Mouse (Mus musculus) frontal cortex, postnatal 10 days (tissue): Measurements from ENCODE around the gene Tmem97.
"Not testable (repeated sequence)": the region's sequence is repeated elsewhere in the genome, so short reads cannot be mapped to it uniquely, and the experiment has no call there.

Experiments used
- DNase-seq, 2 experiments: peaks; one replicate each; pipeline ENCODE4 v3.0.0; 2022; ENCODE audit warnings: low spot score in 2 of 2, mixed read lengths in 1 of 2

The Tmem97 gene

GRCm38 (mm10) chr11:78549491-78549987 is 1.0 kb downstream of the Tmem97 start:
- DNase-seq, result no peak

GRCm38 (mm10) chr11:78547718-78548460 is 2.7 kb downstream of the Tmem97 start:
- no peak for DNase-seq

- no peak for DNase-seq
Observed at GRCm38 (mm10) chr11:78545181-78545580, 5.4 kb downstream of the Tmem97 start.

- no peak for DNase-seq
Observed at GRCm38 (mm10) chr11:78544449-78545111, 6.0 kb downstream of the Tmem97 start.

GRCm38 (mm10) chr11:78540358-78540757 is 10.2 kb downstream of the Tmem97 start:
- DNase-seq, result no peak

- DNase-seq, result no peak
Observed at GRCm38 (mm10) chr11:78536690-78537084, 13.9 kb downstream of the Tmem97 start.

- DNase-seq, result peak; percentile 98 to 99
Observed at GRCm38 (mm10) chr11:78536080-78536689, 14.4 kb downstream of the Tmem97 start, which contains the start of the genes Tnfaip1 and Ift20. Gene Tnfaip1 (minus strand): TSS chr11:78536332. Gene Ift20 (plus strand): TSS chr11:78536361.

- DNase-seq, result no peak
Observed at GRCm38 (mm10) chr11:78535376-78536079, 15.0 kb downstream of the Tmem97 start.

GRCm38 (mm10) chr11:78534516-78534915 is 16.1 kb downstream of the Tmem97 start:
- DNase-seq, result no peak

- DNase-seq, result not testable (repeated sequence)
Observed at GRCm38 (mm10) chr11:78531515-78531914, 19.1 kb downstream of the Tmem97 start.

GRCm38 (mm10) chr11:78531046-78531445 is 19.5 kb downstream of the Tmem97 start:
- DNase-seq, result no peak

- DNase-seq, result no peak
Observed at GRCm38 (mm10) chr11:78530001-78530400, 20.6 kb downstream of the Tmem97 start.

GRCm38 (mm10) chr11:78528714-78529113 is 21.9 kb downstream of the Tmem97 start:
- DNase-seq, result no peak

- no peak for DNase-seq
Observed at GRCm38 (mm10) chr11:78524838-78525237, 25.7 kb downstream of the Tmem97 start.

- no peak for DNase-seq
Observed at GRCm38 (mm10) chr11:78523241-78523955, 27.2 kb downstream of the Tmem97 start.

GRCm38 (mm10) chr11:78522481-78522997 is 28.0 kb downstream of the Tmem97 start:
- DNase-seq, result no peak

GRCm38 (mm10) chr11:78521880-78522279 is 28.7 kb downstream of the Tmem97 start:
- no peak for DNase-seq

- no peak for DNase-seq
Observed at GRCm38 (mm10) chr11:78518931-78519330, 31.6 kb downstream of the Tmem97 start.

GRCm38 (mm10) chr11:78515549-78516325 is 34.8 kb downstream of the Tmem97 start:
- no peak for DNase-seq
